Mouse (Mus musculus): ENCODE measurements around the gene Cdc42bpa. TPM values are rescaled to one million over a fixed set of nuclear protein-coding genes. Genes with fewer than 3 reads are reported as not detected.

Cdc42bpa gene
- total and polyA plus RNA-seq, 2 experiments from 2014 or later: 29.1 to 84.3 TPM

- Histone ChIP-seq H3K27me3 (ENCODE audit: insufficient read depth, low read length) (no peaks in the 10 kb centered on the region), H3K36me3 (ENCODE audit: insufficient read depth, low read length) (no peaks in the 10 kb centered on the region), H3K4me3 (ENCODE audit: low read length) (no peak overlapping the region), H3K27ac (no peak overlapping the region), H3K9me3 (ENCODE audit: low read length) (no peaks in the 10 kb centered on the region), H3K4me1 (ENCODE audit: insufficient read depth, low read length) (no peaks in the 10 kb centered on the region), H3K9ac (replicated peaks; ENCODE audit: low read length) (no peak overlapping the region), H3K4me2 (ENCODE audit: low read depth, low read length) (no peak overlapping the region)
- no peak for TF ChIP-seq CTCF (IDR thresholded peaks at IDR 0.05; ENCODE audit: low read depth)
- WGBS: 90% methylated on average over 5 of the region's 5 CpGs
- ATAC-seq (no peak), DNase-seq (ENCODE audit: low spot score) (no peak)
Observed at GRCm38 (mm10) chr1:180212911-180213310, 252.6 kb downstream of the Cdc42bpa start.

GRCm38 (mm10) chr1:180215044-180215443 lies 254.8 kb downstream of the Cdc42bpa start:
- peak; percentile 93 for TF ChIP-seq CTCF (IDR thresholded peaks at IDR 0.05; ENCODE audit: low read depth)
- whole genome bisulfite sequencing: 23% methylated on average over 4 of the region's 4 CpGs
- Histone ChIP-seq H3K4me3 (ENCODE audit: low read length) (no peak overlapping the region), H3K27me3 (ENCODE audit: insufficient read depth, low read length) (no peaks in the 10 kb centered on the region), H3K4me2 (ENCODE audit: low read depth, low read length) (no peak overlapping the region), H3K9me3 (ENCODE audit: low read length) (no peaks in the 10 kb centered on the region), H3K27ac (no peak overlapping the region), H3K36me3 (ENCODE audit: insufficient read depth, low read length) (no peaks in the 10 kb centered on the region), H3K4me1 (ENCODE audit: insufficient read depth, low read length) (no peaks in the 10 kb centered on the region), H3K9ac (replicated peaks; ENCODE audit: low read length) (no peak overlapping the region)
- ATAC-seq (peak; percentile 70), DNase-seq (ENCODE audit: low spot score) (peak; percentile 81)

Other genes with a start within 250 kb of the Cdc42bpa start
- not detected in 2 replicates for gene Kif28, start 215.2 kb upstream of the Cdc42bpa start, total RNA-seq (2014; rRNA removed)
- gene Kif28, start 215.2 kb upstream of the Cdc42bpa start, polyA plus RNA-seq (2015; fragmentation: Nextera tagmentation; extraction: Ambion mirVana): 0.06 TPM in 1 of 2 replicates, not detected in the other
- 0.89 TPM in 1 of 2 replicates, not detected in the other for gene Gm10518, start 157.1 kb upstream of the Cdc42bpa start, total RNA-seq (2014; rRNA removed)
- gene Gm10518, start 157.1 kb upstream of the Cdc42bpa start, polyA plus RNA-seq (2015; fragmentation: Nextera tagmentation; extraction: Ambion mirVana): 0.11 TPM in 1 of 2 replicates, not detected in the other
- 16.3 and 18.5 TPM in 2 replicates for gene Ahctf1, start 156.8 kb upstream of the Cdc42bpa start, total RNA-seq (2014; rRNA removed)
- 9.6 and 9.9 TPM in 2 replicates for gene Ahctf1, start 156.8 kb upstream of the Cdc42bpa start, polyA plus RNA-seq (2015; fragmentation: Nextera tagmentation; extraction: Ambion mirVana)
- 3.4 and 6.0 TPM in 2 replicates for gene Coq8a, start 239.1 kb downstream of the Cdc42bpa start, total RNA-seq (2014; rRNA removed)
- 9.2 and 12.2 TPM in 2 replicates for gene Coq8a, start 239.1 kb downstream of the Cdc42bpa start, polyA plus RNA-seq (2015; fragmentation: Nextera tagmentation; extraction: Ambion mirVana)